Mouse (Mus musculus): ENCODE measurements around the gene Preb.

The Preb gene

GRCm38 (mm10) chr5:30954065-30954464, 6.1 kb downstream of the Preb start:
- DNase-seq, result no peak

GRCm38 (mm10) chr5:30952551-30952950, 7.6 kb downstream of the Preb start:
- no peak for DNase-seq

GRCm38 (mm10) chr5:30951706-30952105, 8.5 kb downstream of the Preb start:
- DNase-seq, result no peak

- DNase-seq, result no peak
Measured at GRCm38 (mm10) chr5:30950922-30951321, 9.2 kb downstream of the Preb start.

GRCm38 (mm10) chr5:30950451-30950850, 9.7 kb downstream of the Preb start:
- no peak for DNase-seq

GRCm38 (mm10) chr5:30949654-30950326, 10.4 kb downstream of the Preb start:
- DNase-seq, result peak; percentile 95

- no peak for DNase-seq
Measured at GRCm38 (mm10) chr5:30948620-30949019, 11.5 kb downstream of the Preb start.

GRCm38 (mm10) chr5:30944956-30945781, 15.0 kb downstream of the Preb start, which contains the start of gene Cgref1:
Cgref1 (minus strand) TSS chr5:30945591.
- DNase-seq, result peak; percentile 76

GRCm38 (mm10) chr5:30944344-30944743, 15.8 kb downstream of the Preb start:
- no peak for DNase-seq

- no peak for DNase-seq
Measured at GRCm38 (mm10) chr5:30943004-30943403, 17.2 kb downstream of the Preb start.

- no peak for DNase-seq
Measured at GRCm38 (mm10) chr5:30934725-30935461, 25.3 kb downstream of the Preb start.

- no peak for DNase-seq
Measured at GRCm38 (mm10) chr5:30933705-30934104, 26.5 kb downstream of the Preb start.

- no peak for DNase-seq
Measured at GRCm38 (mm10) chr5:30931378-30931777, 28.8 kb downstream of the Preb start.

GRCm38 (mm10) chr5:30930846-30931245, 29.3 kb downstream of the Preb start:
- DNase-seq, result no peak

- DNase-seq, result peak; percentile 86
Measured at GRCm38 (mm10) chr5:30930121-30930520, 30.0 kb downstream of the Preb start.

- peak; percentile 46 for DNase-seq
Measured at GRCm38 (mm10) chr5:30927945-30928529, 32.1 kb downstream of the Preb start.

GRCm38 (mm10) chr5:30926073-30926472, 34.1 kb downstream of the Preb start:
- DNase-seq, result no peak

- no peak for DNase-seq
Measured at GRCm38 (mm10) chr5:30925217-30925616, 34.9 kb downstream of the Preb start.

GRCm38 (mm10) chr5:30924614-30925013, 35.5 kb downstream of the Preb start:
- no peak for DNase-seq

GRCm38 (mm10) chr5:30923119-30923518, 37.0 kb downstream of the Preb start:
- DNase-seq, result no peak

GRCm38 (mm10) chr5:30922581-30923041, 37.5 kb downstream of the Preb start:
- DNase-seq, result no peak

GRCm38 (mm10) chr5:30921256-30922033, 38.7 kb downstream of the Preb start, which contains the start of gene Khk:
Khk (plus strand) TSS chr5:30921431.
- DNase-seq, result peak; percentile 94
